Mouse (Mus musculus): ENCODE measurements around the gene Zfp94.

- TF ChIP-seq CTCF (conservative IDR thresholded peaks at IDR 0.05; ENCODE audit: low read length) (peak; percentile 45), POU5F1 (IDR thresholded peaks at IDR 0.05; ENCODE audit: borderline replicate concordance, low read length) (no peak), NANOG (IDR thresholded peaks at IDR 0.05; ENCODE audit: borderline replicate concordance, low read length) (no peak)
Observed at GRCm38 (mm10) chr7:24287670-24288069, 28.8 kb downstream of the Zfp94 start.
